Mouse (Mus musculus) MEL (cell line): ENCODE data around the gene Serinc5.

Source experiments
- CTCF ChIP-seq, 3 experiments: IDR thresholded peaks in 2 of 3; conservative IDR thresholded peaks in 1 of 3; 2 replicates each; pipeline ENCODE4 v1.5.1; 2011 to 2012; ENCODE audit warnings: low read length in 3 of 3, low read depth in 2 of 3, mild to moderate bottlenecking in 2 of 3, improper control_type of control experiment in 1 of 3, inconsistent platforms in 1 of 3, mixed read lengths in 1 of 3, moderate library complexity in 1 of 3; ENCODE audit not compliant: control insufficient read depth in 1 of 3, insufficient read depth in 1 of 3, poor library complexity in 1 of 3, severe bottlenecking in 1 of 3
- EP300 ChIP-seq, 2 experiments: IDR thresholded peaks; 2 replicates each; pipeline ENCODE4 v1.6.1; 2011; ENCODE audit warnings: improper control_type of control experiment in 2 of 2, low read length in 2 of 2, low read depth in 1 of 2, mild to moderate bottlenecking in 1 of 2
- ETS1 ChIP-seq: IDR thresholded peaks from 2 replicates; pipeline ENCODE4 v1.6.1; 2012; ENCODE audit warnings: low read depth, mild to moderate bottlenecking, inconsistent platforms, low read length, improper control_type of control experiment, moderate library complexity
- RCOR1 ChIP-seq: IDR thresholded peaks from 2 replicates; pipeline ENCODE4 v1.6.1; 2012; ENCODE audit warnings: low read depth, mild to moderate bottlenecking, inconsistent platforms, low read length, improper control_type of control experiment
- SIN3A ChIP-seq: IDR thresholded peaks from 2 replicates; pipeline ENCODE4 v1.6.1; 2012; ENCODE audit warnings: low read length, improper control_type of control experiment, inconsistent platforms
- TCF12 ChIP-seq: IDR thresholded peaks from 2 replicates; pipeline ENCODE4 v1.6.1; 2014; ENCODE audit warnings: low read depth, mild to moderate bottlenecking, inconsistent platforms, low read length, improper control_type of control experiment, moderate library complexity
- ZNF384 ChIP-seq: IDR thresholded peaks from 2 replicates; pipeline ENCODE4 v1.6.1; 2012; ENCODE audit warnings: low read depth, mild to moderate bottlenecking, inconsistent platforms, low read length, improper control_type of control experiment

DNA sequence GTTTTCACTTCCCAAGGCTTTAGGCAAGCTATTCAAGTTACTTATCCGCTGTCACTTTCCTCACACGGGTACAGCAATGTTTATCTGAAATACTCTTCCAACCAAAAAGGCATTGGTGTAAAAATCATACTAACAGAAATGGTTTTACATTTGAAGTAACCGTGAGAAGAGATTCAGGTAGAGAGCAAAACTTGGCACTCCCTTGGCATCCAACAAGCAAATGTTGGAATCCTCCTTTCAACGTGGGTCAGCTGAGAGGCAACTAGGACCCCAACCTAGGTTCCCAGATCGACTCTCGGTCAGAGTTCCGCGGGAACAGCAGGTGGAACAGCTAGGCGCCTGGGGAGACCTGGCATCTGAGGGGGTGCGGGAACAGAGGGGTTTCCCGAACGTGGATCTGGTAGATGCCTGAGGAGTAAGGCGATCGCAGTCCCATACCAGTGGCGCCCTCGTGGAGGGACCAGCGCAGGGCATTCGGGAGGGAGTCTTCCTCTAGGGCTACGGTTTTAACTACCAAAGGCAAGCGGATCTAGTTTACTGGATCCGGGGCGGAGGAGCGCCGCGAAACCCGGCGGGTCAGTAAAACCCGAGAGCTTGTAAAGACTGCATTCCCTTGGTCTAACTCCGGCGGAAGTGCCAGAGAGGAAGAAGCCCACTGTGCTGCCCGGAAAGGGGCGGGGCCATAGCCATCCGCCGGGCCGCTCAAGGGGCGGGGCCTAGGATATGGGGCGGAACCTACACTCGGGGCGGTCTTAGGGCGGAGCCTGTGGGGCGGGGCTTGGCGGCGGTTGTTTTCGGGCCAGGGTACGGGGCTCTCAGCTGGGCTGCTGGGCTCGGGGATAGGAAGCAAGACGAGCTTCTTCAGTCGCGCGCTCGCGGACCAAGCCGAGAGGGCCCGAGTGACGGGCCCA is at the start of gene Serinc5:
- TF ChIP-seq SIN3A (peak; percentile 68), RCOR1 (no peak), ETS1 (0 out of 2 replicates have a peak, but pooled peaks have one; percentile 10), EP300 (IDR thresholded peaks at IDR 0.05; ENCODE audit: low read depth in 1 of 2, low read length in 2 of 2) (no peak; a peak in 1 of 4 replicates), CTCF (IDR thresholded peaks at IDR 0.05 in 2 of 3, conservative IDR thresholded peaks at IDR 0.05 in 1 of 3; ENCODE audit: control insufficient read depth in 1 of 3, insufficient read depth in 1 of 3, low read depth in 2 of 3, low read length in 3 of 3, poor library complexity in 1 of 3, severe bottlenecking in 1 of 3) (no peak), TCF12 (no peak), ZNF384 (no peak)
